Mouse (Mus musculus) cerebellum, postnatal 14 days (tissue): ENCODE measurements around the gene Acot13.

Experiments
- DNase-seq, 2 experiments: peaks; one replicate each; pipeline ENCODE4 v3.0.0; 2021; ENCODE audit warnings: mixed read lengths in 2 of 2

Acot13 gene

GRCm38 (mm10) chr13:24826116-24826515 is 5.2 kb downstream of the Acot13 start:
- no peak for DNase-seq

GRCm38 (mm10) chr13:24825587-24825986 is 5.8 kb downstream of the Acot13 start:
- peak in 1 of 2 experiments; percentile 30 for DNase-seq

- no peak for DNase-seq
These were observed 6.7 kb downstream of the Acot13 start for GRCm38 (mm10) chr13:24824647-24825046.

DNA sequence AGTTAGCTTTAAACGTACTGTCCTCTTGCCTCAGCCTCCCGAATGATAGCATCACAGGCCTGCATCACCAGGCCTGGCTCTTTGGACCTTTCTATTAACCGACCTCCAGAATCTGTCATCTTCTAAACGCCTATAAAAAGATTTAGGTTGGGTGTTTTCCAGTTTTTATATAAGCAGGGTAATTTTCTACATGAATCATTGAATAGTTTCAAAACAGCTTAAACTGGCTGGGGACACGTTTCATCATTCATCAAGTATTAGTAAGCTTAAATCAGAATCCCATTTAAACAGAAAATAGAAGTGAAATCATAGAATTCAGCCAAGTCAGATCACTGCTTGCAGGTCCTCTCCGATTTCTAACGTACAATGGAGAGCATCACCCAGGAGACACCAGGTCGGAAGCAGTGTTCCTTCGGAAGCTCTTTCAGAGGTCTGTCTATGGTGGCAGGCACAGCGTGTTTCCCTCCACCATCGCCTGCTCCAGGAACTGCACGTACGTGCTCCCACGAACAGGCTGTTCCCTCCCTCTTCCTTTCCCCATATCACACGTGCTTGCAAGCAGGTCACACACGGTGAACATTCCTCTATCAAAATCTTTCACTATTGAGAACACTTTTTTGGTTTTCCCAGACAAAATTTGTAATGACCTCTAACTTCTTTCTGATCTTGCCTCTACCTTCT is 8.5 kb downstream of the Acot13 start:
- no peak for DNase-seq

GRCm38 (mm10) chr13:24819931-24820330 is 11.4 kb downstream of the Acot13 start:
- no peak for DNase-seq

DNA sequence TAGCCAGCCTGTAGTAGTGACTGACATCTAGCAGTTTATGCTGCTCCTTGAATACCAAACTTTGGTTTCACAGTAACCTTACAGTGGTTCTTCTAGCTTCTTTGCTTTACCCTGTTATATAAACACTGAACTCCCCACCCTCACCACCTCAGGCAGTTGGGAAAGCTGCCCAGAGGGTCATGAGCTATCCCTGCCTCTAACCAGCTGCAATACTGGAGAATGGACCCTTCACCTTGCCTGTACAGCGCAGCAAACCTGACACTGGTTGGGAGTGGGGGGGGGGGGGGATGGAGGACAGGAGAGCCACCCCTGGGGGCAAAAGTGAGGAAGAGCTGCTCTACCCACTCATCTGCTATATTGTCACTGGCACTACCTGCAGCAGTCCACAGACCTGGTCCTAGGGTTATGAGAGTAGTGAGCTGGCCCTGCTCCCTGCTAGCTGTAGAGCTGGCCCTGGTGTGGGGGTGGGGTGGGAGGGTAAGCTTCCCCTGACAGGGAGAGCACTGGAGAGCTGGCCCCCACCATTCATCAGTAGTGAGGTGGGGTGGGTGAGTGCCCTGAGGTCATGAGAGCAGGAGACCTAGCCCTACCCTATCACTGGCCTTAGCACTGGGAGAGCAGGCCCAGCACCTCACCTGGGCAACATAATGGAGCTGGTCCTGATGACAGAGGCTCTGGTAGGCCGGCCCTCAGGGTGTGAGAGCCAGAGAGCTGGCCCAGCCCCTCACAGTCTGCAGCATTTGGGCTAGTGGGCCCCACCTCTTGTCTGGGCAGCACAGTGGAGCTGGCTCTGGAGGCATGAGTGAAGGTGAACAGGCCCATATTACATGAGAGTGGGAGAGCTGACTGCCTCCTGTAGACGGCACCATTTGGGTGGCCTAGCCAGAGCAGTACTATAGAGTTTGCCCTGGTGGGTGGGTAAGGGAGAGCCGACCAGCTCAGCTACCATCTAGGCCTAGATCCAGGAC is 14.9 kb downstream of the Acot13 start:
- DNase-seq, result peak in 1 of 2 experiments; percentile 12

GRCm38 (mm10) chr13:24814616-24815015 is 16.7 kb downstream of the Acot13 start:
- no peak for DNase-seq

GRCm38 (mm10) chr13:24812521-24812920 is 18.8 kb downstream of the Acot13 start:
- peak in 1 of 2 experiments; percentile 34 for DNase-seq

- DNase-seq, result peak in 1 of 2 experiments; percentile 13
These were observed 25.3 kb downstream of the Acot13 start for GRCm38 (mm10) chr13:24806079-24806478.

DNA sequence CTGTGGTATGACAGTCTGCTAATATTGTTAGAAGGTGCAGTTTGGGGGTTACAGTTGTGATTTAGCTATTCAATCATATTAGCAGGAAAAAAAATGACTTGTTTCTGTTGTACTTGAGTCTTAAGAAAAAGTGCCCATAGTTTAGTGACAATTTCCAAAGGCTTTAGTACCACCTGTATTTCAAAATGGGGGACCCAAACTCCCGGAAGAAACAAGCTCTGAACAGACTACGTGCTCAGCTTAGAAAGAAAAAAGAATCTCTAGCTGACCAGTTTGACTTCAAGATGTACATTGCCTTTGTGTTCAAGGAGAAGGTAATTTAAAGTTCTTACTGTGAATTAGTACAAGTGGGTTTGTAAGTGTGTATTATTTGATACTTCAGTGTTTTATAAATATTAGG is 28.1 kb downstream of the Acot13 start:
- no peak for DNase-seq

GRCm38 (mm10) chr13:24802131-24802691 is 29.1 kb downstream of the Acot13 start:
- peak; percentile 37 to 40 for DNase-seq

DNA sequence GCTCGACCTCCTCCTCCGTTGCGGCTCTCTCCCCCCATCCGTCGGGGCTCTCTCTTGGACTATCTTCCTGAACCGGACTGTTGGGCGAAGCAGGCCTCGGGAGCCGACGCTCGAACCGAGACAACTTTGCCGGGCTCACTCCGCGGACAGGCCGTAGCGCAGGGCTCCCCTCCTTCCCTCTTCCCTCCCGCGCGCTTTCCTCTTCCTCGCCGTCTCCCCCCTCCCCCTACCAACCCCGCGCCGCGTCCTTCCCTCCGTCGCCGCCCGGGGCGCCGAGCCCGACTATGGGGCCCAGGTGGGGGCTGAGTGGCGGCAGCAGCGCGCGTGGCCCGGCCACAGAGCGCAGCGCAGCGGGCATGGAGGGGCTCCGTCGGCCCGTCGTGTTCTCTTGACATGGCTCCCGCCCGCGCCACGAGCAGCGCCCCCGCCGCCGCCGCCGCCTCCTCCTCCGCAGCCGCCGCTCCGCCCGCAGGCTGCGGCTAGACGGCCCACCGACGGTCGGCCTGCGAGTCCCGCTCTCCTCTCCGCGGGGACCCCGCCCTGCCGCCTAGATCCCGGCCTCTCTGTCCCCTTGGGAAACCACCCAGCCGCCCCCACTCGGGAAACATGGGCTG is 29.9 kb downstream of the Acot13 start, which contains the start of gene BC005537:
Gene BC005537, plus strand, starts transcription at position 350 of the 614 bp plus-strand sequence.
- DNase-seq, result peak; percentile 66 to 69

GRCm38 (mm10) chr13:24800674-24801307 is 30.5 kb downstream of the Acot13 start:
- peak; percentile 97 to 98 for DNase-seq

GRCm38 (mm10) chr13:24799925-24800673 is 31.2 kb downstream of the Acot13 start:
- DNase-seq, result peak; percentile 48 to 70

- no peak for DNase-seq
These were observed 32.0 kb downstream of the Acot13 start for GRCm38 (mm10) chr13:24799378-24799777.

DNA sequence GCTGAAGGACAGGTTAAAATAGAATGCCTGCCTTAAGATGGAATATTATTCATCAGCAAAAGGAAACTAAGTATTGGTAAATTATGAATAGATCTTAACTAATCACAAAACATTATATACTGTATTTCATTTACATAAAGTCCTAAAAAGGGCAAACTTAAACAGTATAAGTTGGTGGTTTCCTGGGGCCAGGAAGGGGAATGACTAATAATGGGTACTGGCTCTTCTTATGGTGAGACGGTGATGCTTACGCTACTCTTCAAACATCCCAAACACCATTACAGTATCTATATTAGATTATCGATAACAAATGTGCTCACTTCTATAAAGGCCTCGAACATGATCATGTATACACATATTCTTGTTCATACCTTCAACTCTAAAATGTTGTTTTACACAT is 32.7 kb downstream of the Acot13 start:
- no peak for DNase-seq

DNA sequence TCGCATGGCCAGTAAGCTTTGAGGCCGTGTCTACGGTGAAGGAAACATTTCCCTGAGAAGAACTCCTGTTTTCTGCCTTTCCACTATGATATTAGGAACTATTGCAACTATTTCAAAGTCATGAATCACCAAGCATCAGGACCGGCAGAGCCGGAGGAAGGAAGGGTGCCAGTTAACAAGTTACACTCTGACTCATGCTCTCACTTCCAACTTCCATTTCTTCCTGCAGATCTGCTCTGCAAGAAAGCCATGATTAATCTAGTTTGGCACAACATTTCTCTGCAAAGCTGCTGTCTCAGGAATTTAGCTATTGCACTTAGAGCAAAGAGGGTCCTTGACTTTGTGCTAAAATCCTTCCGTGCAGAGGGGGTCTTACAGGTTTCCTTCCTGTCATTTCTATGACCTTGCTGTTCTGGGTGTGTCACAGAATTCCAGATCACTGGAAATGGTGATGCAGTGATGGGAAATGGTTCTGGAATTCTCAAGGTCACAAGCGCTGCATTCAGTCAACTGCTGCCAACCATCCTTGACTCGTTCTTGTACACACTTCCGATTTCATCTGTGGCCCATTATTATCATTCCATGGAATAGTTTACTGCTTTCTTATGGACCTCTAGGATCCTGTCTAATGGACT is 38.8 kb downstream of the Acot13 start:
- DNase-seq, result no peak

GRCm38 (mm10) chr13:24791349-24791748 is 40.0 kb downstream of the Acot13 start:
- no peak for DNase-seq

DNA sequence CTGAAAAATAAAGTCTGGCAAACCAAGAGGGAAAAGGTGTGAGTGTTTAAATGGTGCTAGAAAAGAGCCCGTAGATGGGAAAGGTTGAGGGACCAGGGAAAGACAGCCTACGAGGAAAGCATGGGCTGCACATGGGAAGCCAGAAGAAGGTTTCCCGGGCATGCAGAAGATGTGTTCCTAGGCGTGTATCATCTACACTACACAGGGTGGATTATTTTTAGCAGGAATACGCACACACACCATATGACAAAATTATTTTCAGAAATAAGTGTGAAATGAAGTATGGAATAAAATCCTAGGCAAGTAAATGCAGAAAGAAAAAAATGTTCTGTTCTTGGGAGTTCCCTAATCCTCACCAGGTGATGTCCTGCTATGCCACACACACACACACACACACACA is 43.9 kb downstream of the Acot13 start:
- DNase-seq, result no peak

DNA sequence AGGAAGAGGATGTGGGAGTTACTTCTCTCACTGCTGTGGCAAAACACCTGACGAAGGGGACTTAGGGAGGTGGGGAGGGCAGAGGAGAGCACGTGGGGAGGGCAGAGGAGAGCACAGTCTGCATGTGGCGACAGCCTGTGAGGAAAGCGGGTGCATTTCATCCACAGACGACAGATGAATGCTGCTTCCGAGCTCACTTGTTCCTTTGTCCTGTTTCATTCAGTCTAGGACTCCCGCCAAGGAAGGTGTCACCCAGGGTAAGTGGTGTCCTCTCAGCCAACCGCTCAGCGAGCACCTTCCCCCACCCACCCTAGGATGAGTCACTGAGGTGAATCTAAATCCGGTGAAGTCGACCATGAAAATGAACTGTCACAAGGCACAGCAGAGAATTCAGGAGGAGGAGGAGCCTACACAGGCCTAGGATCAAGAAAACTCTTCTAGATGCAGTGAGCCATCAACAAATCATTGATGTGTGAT is 45.3 kb downstream of the Acot13 start:
- peak; percentile 64 to 70 for DNase-seq

DNA sequence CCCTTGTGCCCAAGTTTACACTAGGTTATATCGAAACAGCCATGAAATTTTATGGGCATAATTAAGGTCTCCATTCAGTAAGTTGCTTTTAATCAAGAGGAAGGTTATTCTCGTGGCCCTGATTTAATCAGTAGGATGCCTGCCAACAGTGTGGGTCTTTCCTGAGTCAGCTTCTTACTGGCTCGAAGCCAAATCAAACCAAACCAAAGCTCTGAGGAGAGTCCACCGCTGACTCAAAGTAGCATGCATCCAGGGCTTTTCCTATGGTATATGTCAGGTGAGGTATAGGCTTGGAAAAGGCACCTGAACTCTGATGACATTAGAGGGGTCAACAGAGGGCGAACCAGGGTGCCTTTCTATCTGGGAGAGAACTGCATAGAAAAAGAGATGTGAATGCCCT is 49.4 kb downstream of the Acot13 start:
- DNase-seq, result no peak
